Mouse (Mus musculus) megakaryocyte-erythroid progenitor cell, adult 5-6 weeks (primary cell): ENCODE measurements around the gene Ushbp1. TPM values are rescaled to one million over a fixed set of nuclear protein-coding genes. Genes with fewer than 3 reads are reported as not detected.
"Not testable (repeated sequence)": the region's sequence is repeated elsewhere in the genome, so short reads cannot be mapped to it uniquely, and the experiment has no call there.

Source experiments
- ATAC-seq: replicated peaks from 2 replicates; pipeline ENCODE4 v1.8.0; 2016; ENCODE audit warnings: mild to moderate bottlenecking, inconsistent platforms; ENCODE audit not compliant: severe bottlenecking, poor library complexity, low FRiP score, low TSS enrichment
- total RNA-seq, 2 experiments: library from RNA; stranded (forward) in 1 of 2; stranded (reverse) in 1 of 2; fragments of 200-1000, 215-1000 nt in 1 of 2; fragments of >200 nt in 1 of 2; fragmentation: Nextera tagmentation in 1 of 2; gene quantifications; 2 replicates each; pipeline ENCODE4 v1.2.3; 2014 to 2017

Ushbp1 gene
- total RNA-seq, 2 experiments from 2014 or later = not detected

- no peak for ATAC-seq
Observed at GRCm38 (mm10) chr8:71374616-71375206, 20.9 kb downstream of the Ushbp1 start.

- no peak for ATAC-seq
Observed at GRCm38 (mm10) chr8:71373000-71373399, 22.6 kb downstream of the Ushbp1 start.

- ATAC-seq = no peak
Observed at GRCm38 (mm10) chr8:71372427-71372826, 23.2 kb downstream of the Ushbp1 start.

GRCm38 (mm10) chr8:71371236-71371848 lies 24.3 kb downstream of the Ushbp1 start, which contains the start of gene Ocel1:
Ocel1 (plus strand) TSS chr8:71371298.
- peak; percentile 79 for ATAC-seq

GRCm38 (mm10) chr8:71370711-71371235 lies 24.8 kb downstream of the Ushbp1 start:
- no peak for ATAC-seq

- no peak for ATAC-seq
Observed at GRCm38 (mm10) chr8:71369040-71369718, 26.4 kb downstream of the Ushbp1 start.

- no peak for ATAC-seq
Observed at GRCm38 (mm10) chr8:71368366-71368765, 27.2 kb downstream of the Ushbp1 start.

- ATAC-seq = no peak; the same call in 1 of the 2 replicates
Observed at GRCm38 (mm10) chr8:71367529-71368176, 27.9 kb downstream of the Ushbp1 start.

- peak; percentile 85 for ATAC-seq
Observed at GRCm38 (mm10) chr8:71366771-71367528, 28.7 kb downstream of the Ushbp1 start, which contains the start of gene Use1. Use1 (plus strand) TSS chr8:71366848.

- ATAC-seq = no peak
Observed at GRCm38 (mm10) chr8:71358026-71358425, 37.6 kb downstream of the Ushbp1 start.

GRCm38 (mm10) chr8:71351520-71351919 lies 44.1 kb downstream of the Ushbp1 start:
- ATAC-seq = no peak

- no peak for ATAC-seq
Observed at GRCm38 (mm10) chr8:71351117-71351516, 44.5 kb downstream of the Ushbp1 start.

GRCm38 (mm10) chr8:71346581-71346980 lies 49.0 kb downstream of the Ushbp1 start:
- no peak for ATAC-seq

- ATAC-seq = 0 out of 2 replicates have a peak, but pooled peaks have one; percentile 42
Observed at GRCm38 (mm10) chr8:71340625-71341024, 55.0 kb downstream of the Ushbp1 start.

- not testable (repeated sequence) for ATAC-seq
Observed at GRCm38 (mm10) chr8:71337834-71338233, 57.8 kb downstream of the Ushbp1 start.
